Comparison of ENCODE assay signal across 16 mouse cellular contexts in the genomic region with DNA sequence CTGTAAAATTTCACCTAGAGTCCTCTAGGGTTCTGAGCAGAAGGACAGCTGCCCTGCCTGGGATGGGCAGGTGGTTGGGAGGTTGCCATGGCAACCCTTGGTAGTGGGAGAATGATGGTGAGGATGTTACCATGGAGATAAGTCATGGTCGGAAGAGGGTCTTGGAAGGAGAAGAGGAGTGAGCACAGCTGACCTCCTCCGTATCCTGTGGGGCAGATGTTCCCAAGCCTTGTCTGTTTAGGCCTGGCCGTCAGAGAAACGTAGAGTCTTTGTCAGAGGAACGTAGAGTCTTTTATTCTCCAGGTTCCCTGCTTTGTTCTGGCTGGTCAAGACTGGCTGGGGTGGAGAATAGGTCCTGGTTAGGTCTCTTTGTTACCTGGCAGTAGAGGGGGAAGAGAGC. TPM values are rescaled to one million over a fixed set of nuclear protein-coding genes. Genes with fewer than 3 reads are reported as not detected.
A peak's percentile ranks its signal among the peaks of the same experiment; 100 is the strongest.
DNase-seq lines count a peak whose midpoint lies in the region; ATAC-seq lines count a peak whose summit lies in the region.
"Had no signal": no experiment of that assay in that cellular context is flagged by ENCODE, and none has a peak within 500 bp of the region (broad histone marks: within the 10 kb centered on the region; RNA-seq: fewer than 3 reads in every experiment).

No protein-coding gene starts in this region.

- 52% methylated on average over 5 of the region's 5 CpGs for WGBS in forebrain, embryonic 11.5 days
- WGBS in hindbrain, embryonic 15.5 days, result 12% methylated on average over 5 of the region's 5 CpGs
- WGBS in neural tube, embryonic 12.5 days, result 24% methylated on average over 5 of the region's 5 CpGs
- 65% methylated on average over 5 of the region's 5 CpGs for WGBS in intestine, embryonic 16.5 days

- H3K9ac ChIP-seq in forebrain, embryonic 11.5 days (ENCODE audit: low read length), result no peak overlapping the region
- H3K9ac ChIP-seq in hindbrain, embryonic 15.5 days, result no peak overlapping the region
- no peak overlapping the region for H3K9ac ChIP-seq in neural tube, embryonic 12.5 days
- H3K9ac ChIP-seq in intestine, embryonic 16.5 days (ENCODE audit: low read depth, low read length), result no peak overlapping the region
- H3K9ac ChIP-seq: kidney, embryonic 15.5 days; limb, embryonic 12.5 days had no signal

- no peak overlapping the region for H3K4me3 ChIP-seq in forebrain, embryonic 11.5 days (ENCODE audit: low read depth, low read length)
- no peak overlapping the region for H3K4me3 ChIP-seq in hindbrain, embryonic 15.5 days
- no peak overlapping the region for H3K4me3 ChIP-seq in neural tube, embryonic 12.5 days
- no peak overlapping the region for H3K4me3 ChIP-seq in intestine, embryonic 16.5 days (ENCODE audit: low read length)
- H3K4me3 ChIP-seq: kidney, embryonic 15.5 days; limb, embryonic 12.5 days; megakaryocyte, embryonic 14.5 days had no signal

- DNase-seq in embryo, embryonic 10.5 days (ENCODE audit: low spot score), result peak; percentile 58
- DNase-seq in forebrain, embryonic 11.5 days (ENCODE audit: low spot score), result no peak
- no peak for DNase-seq in frontal cortex, postnatal 25 days (ENCODE audit: low spot score in 2 of 2)
- DNase-seq in heart, postnatal 36 days, result no peak
- DNase-seq: heart, adult 18-20 months; heart, postnatal 4 days; layer of hippocampus, adult 9-11 months; lung, adult 2 months had no signal

- peak; percentile 50; the same call in 1 of the 2 replicates for ATAC-seq in forebrain, embryonic 11.5 days (replicated peaks; ENCODE audit: low FRiP score)
- peak; percentile 42; the same call in 1 of the 2 replicates for ATAC-seq in hindbrain, embryonic 15.5 days (ENCODE audit: low FRiP score, low read depth)
- peak; percentile 59 for ATAC-seq in neural tube, embryonic 12.5 days (ENCODE audit: low FRiP score, low read depth)
- ATAC-seq in intestine, embryonic 16.5 days, result no peak

- no peaks in the 10 kb centered on the region for H3K27me3 ChIP-seq in forebrain, embryonic 11.5 days (ENCODE audit: control insufficient read depth, insufficient read depth, low read length)
- no peaks in the 10 kb centered on the region for H3K27me3 ChIP-seq in hindbrain, embryonic 15.5 days
- no peaks in the 10 kb centered on the region for H3K27me3 ChIP-seq in neural tube, embryonic 12.5 days (replicated peaks)
- no peaks in the 10 kb centered on the region for H3K27me3 ChIP-seq in intestine, embryonic 16.5 days (replicated peaks; ENCODE audit: control insufficient read depth, insufficient read depth, low read length)
- H3K27me3 ChIP-seq: kidney, embryonic 15.5 days; limb, embryonic 12.5 days had no signal

- H3K36me3 ChIP-seq in forebrain, embryonic 11.5 days (ENCODE audit: control insufficient read depth, insufficient read depth, low read length), result no peaks in the 10 kb centered on the region; the same call in 1 of the 2 replicates
- H3K36me3 ChIP-seq in hindbrain, embryonic 15.5 days, result no peaks in the 10 kb centered on the region
- peaks cover 31% of the 10 kb centered on the region; the same call in 1 of the 2 replicates for H3K36me3 ChIP-seq in neural tube, embryonic 12.5 days
- H3K36me3 ChIP-seq in intestine, embryonic 16.5 days (ENCODE audit: control insufficient read depth, insufficient read depth, low read length), result no peaks in the 10 kb centered on the region

- H3K4me1 ChIP-seq in forebrain, embryonic 11.5 days (replicated peaks; ENCODE audit: control insufficient read depth, insufficient read depth, low read length), result peaks cover 3% of the 10 kb centered on the region; the same call in 1 of the 2 replicates
- H3K4me1 ChIP-seq in hindbrain, embryonic 15.5 days (replicated peaks), result peaks cover 21% of the 10 kb centered on the region
- peaks cover 8% of the 10 kb centered on the region; the same call in 1 of the 2 replicates for H3K4me1 ChIP-seq in neural tube, embryonic 12.5 days
- no peaks in the 10 kb centered on the region for H3K4me1 ChIP-seq in intestine, embryonic 16.5 days (ENCODE audit: control insufficient read depth, insufficient read depth, low read length)
- H3K4me1 ChIP-seq: limb, embryonic 12.5 days; megakaryocyte, embryonic 14.5 days had no signal

- H3K4me2 ChIP-seq in forebrain, embryonic 11.5 days (ENCODE audit: low read depth, low read length, severe bottlenecking), result no peak overlapping the region
- H3K4me2 ChIP-seq in hindbrain, embryonic 15.5 days, result no peak overlapping the region
- no peak overlapping the region for H3K4me2 ChIP-seq in neural tube, embryonic 12.5 days (replicated peaks)
- no peak overlapping the region for H3K4me2 ChIP-seq in intestine, embryonic 16.5 days (ENCODE audit: low read depth, low read length)
- H3K4me2 ChIP-seq: kidney, embryonic 15.5 days; limb, embryonic 12.5 days had no signal

- H3K9me3 ChIP-seq in forebrain, embryonic 11.5 days (ENCODE audit: control insufficient read depth, low read length), result no peaks in the 10 kb centered on the region
- no peaks in the 10 kb centered on the region for H3K9me3 ChIP-seq in hindbrain, embryonic 15.5 days
- no peaks in the 10 kb centered on the region for H3K9me3 ChIP-seq in neural tube, embryonic 12.5 days
- H3K9me3 ChIP-seq in intestine, embryonic 16.5 days (ENCODE audit: control insufficient read depth, low read length), result no peaks in the 10 kb centered on the region
- H3K9me3 ChIP-seq: kidney, embryonic 15.5 days; limb, embryonic 12.5 days; megakaryocyte, embryonic 14.5 days had no signal

- H3K27ac ChIP-seq in forebrain, embryonic 11.5 days (ENCODE audit: low read depth, low read length), result peak overlapping the region; percentile 61; the same call in 1 of the 2 replicates
- peak overlapping the region; percentile 4; the same call in 1 of the 2 replicates for H3K27ac ChIP-seq in hindbrain, embryonic 15.5 days (replicated peaks)
- peak overlapping the region; percentile 33 for H3K27ac ChIP-seq in neural tube, embryonic 12.5 days
- no peak overlapping the region for H3K27ac ChIP-seq in intestine, embryonic 16.5 days (ENCODE audit: low read length)
- H3K27ac ChIP-seq: kidney, embryonic 15.5 days; limb, embryonic 12.5 days; stomach, postnatal 0 days had no signal

- intact Hi-C loops in heart, postnatal 36 days (cut with DNase I), result loop anchor here (5.0 kb wide), 1 partner anchor 692 kb away; no protein-coding TSS in a partner anchor

RNA-seq across cellular contexts. Expression of gene Igfbp5, which starts 15.8 kb away (rescaled TPM):
- polyA plus RNA-seq in forebrain, embryonic 11.5 days (2014; fragmentation: Nextera tagmentation; extraction: Ambion mirVana), result 35.7 and 37.4 TPM in 2 replicates
- polyA plus RNA-seq in hindbrain, embryonic 15.5 days (2015; fragmentation: Nextera tagmentation; extraction: Ambion mirVana), result 48.5 and 56.5 TPM in 2 replicates
- 128 and 150 TPM in 2 replicates for polyA plus RNA-seq in neural tube, embryonic 12.5 days (2016; fragmentation: Nextera tagmentation; extraction: Ambion mirVana)
- 25.7 and 27.8 TPM in 2 replicates for polyA plus RNA-seq in intestine, embryonic 16.5 days (2015; fragmentation: Nextera tagmentation; extraction: Ambion mirVana)
- 100 to 1,000 TPM in 1 of 2 experiments, 10 to 100 TPM in 1; 95.6 to 123 TPM for total RNA-seq in heart, postnatal 36 days (2021)

RNA-seq across cellular contexts. Expression of gene Igfbp2, which starts 34.6 kb away (rescaled TPM):
- polyA plus RNA-seq in forebrain, embryonic 11.5 days (2014; fragmentation: Nextera tagmentation; extraction: Ambion mirVana), result 708 and 809 TPM in 2 replicates
- 463 and 473 TPM in 2 replicates for polyA plus RNA-seq in hindbrain, embryonic 15.5 days (2015; fragmentation: Nextera tagmentation; extraction: Ambion mirVana)
- polyA plus RNA-seq in neural tube, embryonic 12.5 days (2016; fragmentation: Nextera tagmentation; extraction: Ambion mirVana), result 410 and 431 TPM in 2 replicates
- 127 and 139 TPM in 2 replicates for polyA plus RNA-seq in intestine, embryonic 16.5 days (2015; fragmentation: Nextera tagmentation; extraction: Ambion mirVana)
- under 1 TPM in 1 of 2 experiments, not detected in 1; 0.22 TPM for total RNA-seq in heart, postnatal 36 days (2021)
- total RNA-seq: common myeloid progenitor, adult 5-6 weeks had no signal
